Comparison of ENCODE assay signal across 8 mouse cellular contexts in genomic region chr1:155140076-155140475, GRCm38 (mm10). TPM values are rescaled to one million over a fixed set of nuclear protein-coding genes. Genes with fewer than 3 reads are reported as not detected.
A peak's percentile ranks its signal among the peaks of the same experiment; 100 is the strongest.
DNase-seq lines count a peak whose midpoint lies in the region; ATAC-seq and TF ChIP-seq lines count a peak whose summit lies in the region.

No protein-coding gene starts in this region.

- TF ChIP-seq EP300 in liver, embryonic 14.5 days (IDR thresholded peaks at IDR 0.05; ENCODE audit: low read depth) = no peak

- H3K9ac ChIP-seq in neural tube, embryonic 15.5 days (replicated peaks) = no peak overlapping the region
- H3K9ac ChIP-seq in intestine, embryonic 16.5 days (ENCODE audit: low read depth, low read length) = no peak overlapping the region
- H3K9ac ChIP-seq in liver, embryonic 14.5 days (replicated peaks) = no peak overlapping the region
- no peak overlapping the region for H3K9ac ChIP-seq in midbrain, embryonic 15.5 days

- no peaks in the 10 kb centered on the region for H3K9me3 ChIP-seq in neural tube, embryonic 15.5 days (replicated peaks)
- no peaks in the 10 kb centered on the region for H3K9me3 ChIP-seq in intestine, embryonic 16.5 days (ENCODE audit: control insufficient read depth, low read length)
- H3K9me3 ChIP-seq in liver, embryonic 14.5 days (ENCODE audit: control insufficient read depth, low read length) = no peaks in the 10 kb centered on the region
- no peaks in the 10 kb centered on the region for H3K9me3 ChIP-seq in midbrain, embryonic 15.5 days

- H3K36me3 ChIP-seq in neural tube, embryonic 15.5 days = no peaks in the 10 kb centered on the region
- no peaks in the 10 kb centered on the region for H3K36me3 ChIP-seq in intestine, embryonic 16.5 days (ENCODE audit: control insufficient read depth, insufficient read depth, low read length)
- H3K36me3 ChIP-seq in liver, embryonic 14.5 days (replicated peaks; ENCODE audit: control insufficient read depth, insufficient read depth, low read depth) = no peaks in the 10 kb centered on the region
- no peaks in the 10 kb centered on the region for H3K36me3 ChIP-seq in midbrain, embryonic 15.5 days (replicated peaks)

- H3K27me3 ChIP-seq in neural tube, embryonic 15.5 days (replicated peaks) = no peaks in the 10 kb centered on the region
- H3K27me3 ChIP-seq in intestine, embryonic 16.5 days (replicated peaks; ENCODE audit: control insufficient read depth, insufficient read depth, low read length) = no peaks in the 10 kb centered on the region
- no peaks in the 10 kb centered on the region for H3K27me3 ChIP-seq in liver, embryonic 14.5 days (ENCODE audit: control insufficient read depth, insufficient read depth, low read length)
- H3K27me3 ChIP-seq in midbrain, embryonic 15.5 days (replicated peaks) = no peaks in the 10 kb centered on the region

- no peak overlapping the region for H3K4me3 ChIP-seq in neural tube, embryonic 15.5 days (replicated peaks)
- H3K4me3 ChIP-seq in intestine, embryonic 16.5 days (ENCODE audit: low read length) = no peak overlapping the region
- no peak overlapping the region for H3K4me3 ChIP-seq in liver, embryonic 14.5 days (ENCODE audit: insufficient read depth in 1 of 2, low read depth in 2 of 2, low read length in 2 of 2)
- no peak overlapping the region for H3K4me3 ChIP-seq in midbrain, embryonic 15.5 days

- no peak for ATAC-seq in neural tube, embryonic 15.5 days (ENCODE audit: low FRiP score)
- ATAC-seq in activated CD4-positive, CD25-positive, alpha-beta regulatory T cell, adult 4 months = peak; percentile 94
- ATAC-seq in intestine, embryonic 16.5 days = peak; percentile 64; the same call in 1 of the 2 replicates
- 0 out of 2 replicates have a peak, but pooled peaks have one; percentile 39 for ATAC-seq in liver, embryonic 14.5 days (ENCODE audit: insufficient read depth)
- no peak for ATAC-seq in midbrain, embryonic 15.5 days (replicated peaks)

- peak; percentile 35 for DNase-seq in neural tube, embryonic 10.5 days (ENCODE audit: extremely low spot score, low spot score)
- peak; percentile 70 to 83 for DNase-seq in cerebellum, postnatal 36 days
- DNase-seq in liver, embryonic 14.5 days (ENCODE audit: low read depth in 3 of 3, low spot score in 3 of 3) = peak; percentile 44 to 53 (median 45)
- DNase-seq in right cerebral cortex, postnatal 25 days = peak; percentile 34

- no peak overlapping the region for H3K4me2 ChIP-seq in neural tube, embryonic 15.5 days
- H3K4me2 ChIP-seq in intestine, embryonic 16.5 days (ENCODE audit: low read depth, low read length) = no peak overlapping the region
- H3K4me2 ChIP-seq in liver, embryonic 14.5 days (ENCODE audit: low read depth) = no peak overlapping the region
- no peak overlapping the region for H3K4me2 ChIP-seq in midbrain, embryonic 15.5 days

- H3K4me1 ChIP-seq in neural tube, embryonic 15.5 days = no peaks in the 10 kb centered on the region
- no peaks in the 10 kb centered on the region for H3K4me1 ChIP-seq in intestine, embryonic 16.5 days (ENCODE audit: control insufficient read depth, insufficient read depth, low read length)
- no peaks in the 10 kb centered on the region for H3K4me1 ChIP-seq in liver, embryonic 14.5 days (replicated peaks; ENCODE audit: control insufficient read depth in 2 of 2, insufficient read depth in 2 of 2, low read length in 1 of 2)
- no peaks in the 10 kb centered on the region for H3K4me1 ChIP-seq in midbrain, embryonic 15.5 days

- H3K27ac ChIP-seq in neural tube, embryonic 15.5 days (replicated peaks) = no peak overlapping the region
- H3K27ac ChIP-seq in intestine, embryonic 16.5 days (ENCODE audit: low read length) = no peak overlapping the region
- H3K27ac ChIP-seq in liver, embryonic 14.5 days = no peak overlapping the region
- no peak overlapping the region for H3K27ac ChIP-seq in midbrain, embryonic 15.5 days

- TF ChIP-seq CTCF in liver, embryonic 14.5 days (IDR thresholded peaks at IDR 0.05; ENCODE audit: low read depth) = peak; percentile 73

- WGBS in neural tube, embryonic 15.5 days = 73% methylated on average over 2 of the region's 2 CpGs
- 62% methylated on average over 2 of the region's 2 CpGs for WGBS in intestine, embryonic 16.5 days
- 33% methylated on average over 2 of the region's 2 CpGs for WGBS in liver, embryonic 14.5 days (ENCODE audit: insufficient replicate concordance)
- 68% methylated on average over 2 of the region's 2 CpGs for WGBS in midbrain, embryonic 15.5 days

RNA-seq across cellular contexts. Expression of gene Mr1, which starts 6.5 kb away (rescaled TPM):
- 1.6 and 3.0 TPM in 2 replicates for polyA plus RNA-seq in neural tube, embryonic 15.5 days (2015; fragmentation: Nextera tagmentation; extraction: Ambion mirVana)
- 10 to 100 TPM; 19.1 to 20.7 TPM for polyA plus RNA-seq in activated CD4-positive, CD25-positive, alpha-beta regulatory T cell, adult 4 months (2017; shearing (Covaris generic))
- polyA plus RNA-seq in intestine, embryonic 16.5 days (2015; fragmentation: Nextera tagmentation; extraction: Ambion mirVana) = 4.6 and 5.2 TPM in 2 replicates
- 0.28 and 0.37 TPM in 2 replicates for polyA plus RNA-seq in liver, embryonic 14.5 days (2012; rRNA removed)
- polyA plus RNA-seq in liver, embryonic 14.5 days (2014; fragmentation: Nextera tagmentation; extraction: Ambion mirVana) = 0.27 and 0.52 TPM in 2 replicates
- polyA plus RNA-seq in midbrain, embryonic 15.5 days (2015; fragmentation: Nextera tagmentation; extraction: Ambion mirVana) = 0.71 and 1.2 TPM in 2 replicates

RNA-seq across cellular contexts. Expression of gene Stx6, which starts 18.4 kb away (rescaled TPM):
- 92.6 and 102 TPM in 2 replicates for polyA plus RNA-seq in neural tube, embryonic 15.5 days (2015; fragmentation: Nextera tagmentation; extraction: Ambion mirVana)
- polyA plus RNA-seq in activated CD4-positive, CD25-positive, alpha-beta regulatory T cell, adult 4 months (2017; shearing (Covaris generic)) = 10 to 100 TPM; 49.7 to 56.1 TPM
- polyA plus RNA-seq in intestine, embryonic 16.5 days (2015; fragmentation: Nextera tagmentation; extraction: Ambion mirVana) = 36.1 and 44.2 TPM in 2 replicates
- 2.8 and 5.8 TPM in 2 replicates for polyA plus RNA-seq in liver, embryonic 14.5 days (2012; rRNA removed)
- polyA plus RNA-seq in liver, embryonic 14.5 days (2014; fragmentation: Nextera tagmentation; extraction: Ambion mirVana) = 8.9 and 9.4 TPM in 2 replicates
- polyA plus RNA-seq in midbrain, embryonic 15.5 days (2015; fragmentation: Nextera tagmentation; extraction: Ambion mirVana) = 114 and 118 TPM in 2 replicates

RNA-seq across cellular contexts. Expression of gene Ier5, which starts 40.6 kb away (rescaled TPM):
- polyA plus RNA-seq in neural tube, embryonic 15.5 days (2015; fragmentation: Nextera tagmentation; extraction: Ambion mirVana) = 3.9 and 4.8 TPM in 2 replicates
- 1 to 10 TPM; 5.0 to 7.9 TPM for polyA plus RNA-seq in activated CD4-positive, CD25-positive, alpha-beta regulatory T cell, adult 4 months (2017; shearing (Covaris generic))
- 2.0 and 2.6 TPM in 2 replicates for polyA plus RNA-seq in intestine, embryonic 16.5 days (2015; fragmentation: Nextera tagmentation; extraction: Ambion mirVana)
- polyA plus RNA-seq in liver, embryonic 14.5 days (2012; rRNA removed) = 4.9 and 5.8 TPM in 2 replicates
- 2.9 and 3.3 TPM in 2 replicates for polyA plus RNA-seq in liver, embryonic 14.5 days (2014; fragmentation: Nextera tagmentation; extraction: Ambion mirVana)
- 7.2 and 9.4 TPM in 2 replicates for polyA plus RNA-seq in midbrain, embryonic 15.5 days (2015; fragmentation: Nextera tagmentation; extraction: Ambion mirVana)

Comparison
In these comparisons a context has a peak if more than half of its experiments do, and no peak if none do; other contexts are left out.
1. ATAC-seq: peak in activated CD4-positive, CD25-positive, alpha-beta regulatory T cell, adult 4 months (single experiment), intestine, embryonic 16.5 days (single experiment) and liver, embryonic 14.5 days (single experiment); none in neural tube, embryonic 15.5 days (single experiment) and midbrain, embryonic 15.5 days (single experiment).
2. Peak in every context shown above with its lines, with median percentiles within 50 percentile points of each other: DNase-seq.